Mouse (Mus musculus) left cerebral cortex, adult 6 months (tissue): ENCODE measurements around the gene Nrxn2. TPM values are rescaled to one million over a fixed set of nuclear protein-coding genes. Genes with fewer than 3 reads are reported as not detected.

ENCODE experiments used
- long read RNA-seq, 2 experiments: library from polyadenylated mRNA; unstranded; transcript quantifications; one replicate each; pipeline ENCODE4 v2.0.0; 2019 to 2020
- polyA plus RNA-seq: library from polyadenylated mRNA; unstranded; fragments of <200 nt; fragmentation: Nextera tagmentation; gene quantifications from 2 replicates; pipeline ENCODE4 v1.2.3, GENCODE M21; 2021

Nrxn2 gene
- 79.9 and 119 TPM in 2 replicates for polyA plus RNA-seq
- long read RNA-seq, experiment 1, partial matches to known transcripts: 15 of 71 reads
- long read RNA-seq, experiment 1, other reads (novel, unspliced or antisense): 53 of 71 reads
- long read RNA-seq, experiment 2, partial matches to known transcripts: 43 of 106 reads
- long read RNA-seq, experiment 2, other reads (novel, unspliced or antisense): 63 of 106 reads

GRCm38 (mm10) chr19:6418233-6418879, at the start of gene Nrxn2:
Nrxn2 (plus strand) TSS chr19:6418731.

GRCm38 (mm10) chr19:6384128-6384527, 34.4 kb upstream of the Nrxn2 start, which contains the start of gene Pygm:
Pygm (plus strand) TSS chr19:6384399.

GRCm38 (mm10) chr19:6399285-6400095, 19.0 kb upstream of the Nrxn2 start, which contains the start of gene Rasgrp2:
Rasgrp2 (plus strand) TSS chr19:6399340.

GRCm38 (mm10) chr19:6542367-6543034, 124.0 kb downstream of the Nrxn2 start, which contains the start of gene Slc22a12:
Slc22a12 (minus strand) TSS chr19:6543032.

Other genes with a start within 250 kb of the Nrxn2 start
- gene Majin, start 234.3 kb upstream of the Nrxn2 start, polyA plus RNA-seq: not detected in 2 replicates
- gene Gpha2, start 192.4 kb upstream of the Nrxn2 start, polyA plus RNA-seq: not detected in 2 replicates
- gene Ppp2r5b, start 182.9 kb upstream of the Nrxn2 start, polyA plus RNA-seq: 32.1 and 73.3 TPM in 2 replicates
- gene Atg2a, start 177.1 kb upstream of the Nrxn2 start, polyA plus RNA-seq: 6.0 and 7.8 TPM in 2 replicates
- gene Ehd1, start 142.0 kb upstream of the Nrxn2 start, polyA plus RNA-seq: 17.3 and 24.9 TPM in 2 replicates
- 0.04 and 0.33 TPM in 2 replicates for gene Cdc42bpg, start 112.3 kb upstream of the Nrxn2 start, polyA plus RNA-seq
- 26.7 and 28.0 TPM in 2 replicates for gene Men1, start 83.8 kb upstream of the Nrxn2 start, polyA plus RNA-seq
- gene Map4k2, start 77.6 kb upstream of the Nrxn2 start, polyA plus RNA-seq: 32.7 and 67.3 TPM in 2 replicates
- gene Sf1, start 55.0 kb upstream of the Nrxn2 start, polyA plus RNA-seq: 44.7 and 74.4 TPM in 2 replicates
- 9.9 and 12.2 TPM in 2 replicates for gene Pygm, start 34.3 kb upstream of the Nrxn2 start, polyA plus RNA-seq
- 40.3 and 56.1 TPM in 2 replicates for gene Rasgrp2, start 19.4 kb upstream of the Nrxn2 start, polyA plus RNA-seq
- 0.11 and 0.15 TPM in 2 replicates for gene Slc22a12, start 124.3 kb downstream of the Nrxn2 start, polyA plus RNA-seq